Mouse (Mus musculus) NIH3T3 (cell line): Measurements from ENCODE around the gene Trim46.
A peak's percentile ranks its signal among the peaks of the same experiment; 100 is the strongest.
"Not testable (repeated sequence)": the region's sequence is repeated elsewhere in the genome, so short reads cannot be mapped to it uniquely, and the experiment has no call there.

ENCODE experiments used
- DNase-seq: peaks from one replicate; pipeline ENCODE4 v3.0.0-alpha.2; 2012; ENCODE audit warnings: low read depth

The Trim46 gene

DNA sequence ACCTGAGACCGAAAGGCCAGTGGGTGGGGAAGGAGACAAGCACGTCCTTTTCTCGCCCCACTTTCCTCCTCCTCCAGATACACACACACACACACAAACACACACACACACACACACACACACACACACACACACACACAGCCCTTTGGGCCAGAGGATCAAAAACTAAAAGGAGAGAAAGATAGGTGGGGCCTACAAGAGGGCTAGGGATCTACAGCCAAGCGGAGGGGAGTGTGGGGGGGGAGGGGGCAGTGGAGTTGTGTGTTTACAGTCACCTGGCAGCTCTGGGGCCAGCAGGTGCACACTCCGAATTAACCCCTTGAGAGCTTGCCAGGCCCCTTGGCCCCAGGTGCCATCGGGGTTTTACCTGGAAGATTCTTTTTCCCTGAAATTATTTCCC, 13.5 kb downstream of the Trim46 start:
- no peak for DNase-seq

GRCm38 (mm10) chr3:89231772-89232275, 14.3 kb downstream of the Trim46 start:
- no peak for DNase-seq

DNA sequence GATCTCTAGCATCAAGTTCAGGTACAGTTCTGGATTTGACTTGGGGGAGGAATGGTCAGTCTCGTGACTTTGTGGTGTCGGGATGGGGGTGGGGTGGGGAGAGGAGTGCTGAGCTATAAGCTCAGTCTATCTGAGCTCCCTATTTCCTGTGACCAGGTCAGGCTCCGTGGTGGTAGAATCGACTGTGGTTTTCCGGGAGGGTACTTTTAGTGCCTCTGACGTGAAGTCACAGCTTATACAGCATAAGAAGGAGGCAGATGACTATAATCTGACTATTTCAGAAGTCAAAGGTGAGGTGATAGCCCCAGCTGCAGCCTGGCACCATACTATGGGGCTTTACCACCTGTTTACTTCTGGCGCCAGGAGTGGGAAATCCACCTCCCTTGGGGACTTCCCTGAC, 14.8 kb downstream of the Trim46 start:
- no peak for DNase-seq

DNA sequence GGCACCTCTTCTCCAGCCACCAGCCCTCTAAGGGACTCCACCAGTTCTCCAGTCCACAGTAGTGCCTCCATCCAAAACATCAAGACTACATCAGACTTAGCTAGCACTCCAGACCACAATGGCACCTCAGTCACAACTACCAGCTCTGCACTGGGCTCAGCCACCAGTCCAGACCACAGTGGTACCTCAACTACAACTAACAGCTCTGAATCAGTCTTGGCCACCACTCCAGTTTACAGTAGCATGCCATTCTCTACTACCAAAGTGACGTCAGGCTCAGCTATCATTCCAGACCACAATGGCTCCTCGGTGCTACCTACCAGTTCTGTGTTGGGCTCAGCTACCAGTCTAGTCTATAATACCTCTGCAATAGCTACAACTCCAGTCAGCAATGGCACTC, 15.5 kb downstream of the Trim46 start:
- DNase-seq, result no peak

- DNase-seq, result no peak
These were observed 16.8 kb downstream of the Trim46 start for GRCm38 (mm10) chr3:89229276-89229675.

- DNase-seq, result no peak
These were observed 17.3 kb downstream of the Trim46 start, which contains the start of gene Muc1 for GRCm38 (mm10) chr3:89228836-89229235. Gene Muc1, plus strand, starts transcription at chr3:89229057.

DNA sequence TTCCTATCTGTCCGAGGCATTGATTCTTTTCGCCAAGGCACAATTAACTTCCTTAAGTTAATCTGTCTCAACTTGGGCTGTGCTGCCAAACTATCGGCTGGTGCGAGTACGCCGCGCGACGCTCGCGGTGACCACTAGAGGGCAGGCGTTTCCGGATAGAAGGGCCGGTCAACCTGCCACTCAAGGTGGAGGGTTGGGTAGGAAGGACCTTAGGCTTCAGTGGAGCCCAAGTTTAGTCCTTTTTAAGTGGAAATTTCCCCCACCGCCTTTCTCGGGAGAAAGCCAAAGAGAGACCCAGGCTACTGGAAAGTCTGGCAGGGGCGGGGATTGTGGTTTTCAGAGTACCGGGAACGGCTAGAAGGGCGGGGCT, 17.9 kb downstream of the Trim46 start:
- peak; percentile 94 for DNase-seq

DNA sequence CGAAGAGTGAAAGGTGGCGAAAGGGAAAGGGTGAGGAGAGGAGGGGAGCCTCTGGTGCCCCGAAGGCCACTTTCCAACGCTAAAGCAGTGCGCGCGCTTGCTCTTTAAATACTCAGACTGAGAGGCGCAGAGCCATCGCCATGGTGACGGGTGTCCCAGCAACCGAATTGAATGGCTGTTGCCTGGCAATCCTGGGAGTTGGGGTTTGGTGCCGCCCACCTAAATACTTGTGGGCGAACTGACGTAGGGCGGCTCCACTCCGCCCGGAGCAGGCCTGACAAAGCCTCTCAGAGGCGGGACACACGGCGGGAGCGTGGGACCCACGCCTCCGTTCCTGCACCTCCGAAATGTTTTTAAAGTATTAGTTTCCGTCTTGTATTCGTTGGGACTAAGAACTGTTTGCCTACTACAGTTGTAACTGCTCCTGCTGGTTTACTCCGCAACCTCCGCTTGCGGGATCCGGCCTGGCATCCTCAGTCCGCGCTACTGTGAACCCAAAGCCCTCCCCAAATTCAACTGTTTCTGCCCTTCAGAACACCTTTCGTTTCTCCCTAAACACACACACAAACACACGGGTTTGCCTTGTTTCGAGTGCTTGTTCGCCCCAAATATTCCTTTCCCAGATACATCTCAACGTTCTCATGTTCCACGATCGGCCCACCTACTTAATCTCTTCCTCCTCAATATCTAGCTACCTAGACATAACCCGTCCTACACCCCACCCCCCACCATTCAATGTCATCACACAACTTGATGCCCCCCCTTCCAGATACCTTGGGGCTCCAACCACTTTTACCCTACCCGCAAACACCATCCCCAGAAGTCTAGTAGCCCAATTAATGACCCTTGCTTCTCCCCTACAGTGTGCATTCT, 18.6 kb downstream of the Trim46 start:
- DNase-seq, result peak; percentile 95

- DNase-seq, result no peak
These were observed 19.2 kb downstream of the Trim46 start, which contains the start of gene Mtx1 for GRCm38 (mm10) chr3:89226900-89227299. Gene Mtx1, minus strand, starts transcription at chr3:89227088.

- DNase-seq, result no peak
These were observed 19.7 kb downstream of the Trim46 start for GRCm38 (mm10) chr3:89226361-89226760.

GRCm38 (mm10) chr3:89225918-89226317, 20.2 kb downstream of the Trim46 start:
- DNase-seq, result no peak

DNA sequence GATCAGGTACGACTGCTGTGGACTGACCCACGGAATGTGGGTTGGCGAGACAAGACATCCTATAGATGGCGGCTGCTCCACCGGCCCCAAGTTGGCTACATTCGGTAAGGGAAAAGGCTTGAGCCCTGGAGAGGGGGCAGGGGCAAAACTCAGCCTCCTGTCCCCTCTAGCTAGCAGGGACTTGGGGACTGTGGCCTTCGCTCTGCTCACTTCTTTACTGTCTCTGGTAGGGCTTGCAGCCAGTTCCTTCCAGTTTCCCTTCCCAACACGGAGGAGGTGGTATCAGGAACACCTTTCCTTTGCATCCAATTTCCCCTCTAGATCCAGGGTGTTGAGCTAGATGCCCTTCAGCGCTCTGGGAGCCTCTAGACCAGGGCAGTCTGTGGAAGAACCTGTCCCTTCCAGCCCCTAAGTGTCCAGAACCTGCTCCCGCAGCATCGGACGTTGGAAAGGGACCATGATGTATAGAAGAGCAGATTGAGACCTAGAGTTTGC, 20.7 kb downstream of the Trim46 start:
- no peak for DNase-seq

GRCm38 (mm10) chr3:89224796-89225195, 21.3 kb downstream of the Trim46 start:
- DNase-seq, result no peak

- DNase-seq, result no peak
These were observed 24.9 kb downstream of the Trim46 start for GRCm38 (mm10) chr3:89221167-89221566.

- DNase-seq, result peak; percentile 50
These were observed 26.6 kb downstream of the Trim46 start for GRCm38 (mm10) chr3:89219546-89219945.

DNA sequence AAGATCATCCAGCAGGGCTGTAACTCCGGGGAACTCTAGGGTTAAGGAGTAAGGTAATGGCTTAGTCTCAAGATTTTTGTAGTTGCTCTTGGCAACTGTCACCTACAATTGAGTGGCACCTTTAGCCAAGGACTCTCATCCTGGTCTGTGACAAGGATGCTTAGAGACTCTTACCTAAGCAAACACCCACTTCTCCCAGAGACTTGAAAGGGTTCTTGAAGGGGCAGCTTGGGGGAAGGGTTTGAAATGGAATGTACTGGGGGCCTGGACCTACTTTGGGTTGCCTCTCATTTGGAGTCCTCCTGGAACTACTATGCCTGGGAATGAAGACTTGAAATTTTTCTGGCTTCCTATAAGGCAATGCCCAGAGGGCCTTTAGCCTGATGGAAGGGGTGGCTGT, 27.8 kb downstream of the Trim46 start:
- no peak for DNase-seq

GRCm38 (mm10) chr3:89216407-89216806, 29.7 kb downstream of the Trim46 start:
- not testable (repeated sequence) for DNase-seq

GRCm38 (mm10) chr3:89215853-89216252, 30.3 kb downstream of the Trim46 start:
- peak; percentile 94 for DNase-seq

- peak; percentile 76 for DNase-seq
These were observed 31.3 kb downstream of the Trim46 start, which contains the start of gene Thbs3 for GRCm38 (mm10) chr3:89214681-89215411. Gene Thbs3, plus strand, starts transcription at chr3:89215180.

- DNase-seq, result peak; percentile 97
These were observed 32.1 kb downstream of the Trim46 start for GRCm38 (mm10) chr3:89213803-89214530.

DNA sequence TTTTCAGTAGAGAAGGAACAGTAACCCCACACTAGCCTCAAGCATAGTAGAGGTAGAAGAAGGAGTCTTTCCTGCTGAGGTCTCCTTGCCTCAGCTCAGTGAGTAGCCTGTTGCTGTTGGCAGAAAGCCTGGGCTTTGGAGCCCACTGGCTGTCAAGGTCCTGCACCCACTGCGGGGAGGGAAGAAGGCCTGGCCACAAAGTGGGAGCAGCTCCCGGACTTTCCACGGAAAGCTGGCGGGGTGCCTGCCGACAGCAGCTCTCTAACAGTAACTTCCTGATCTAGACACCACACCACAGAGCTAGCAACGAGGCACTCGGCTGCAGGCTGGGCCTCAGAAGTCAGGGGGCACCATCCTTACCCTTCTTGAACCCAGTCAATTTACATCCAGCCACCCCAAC, 35.4 kb downstream of the Trim46 start:
- peak; percentile 21 for DNase-seq

DNA sequence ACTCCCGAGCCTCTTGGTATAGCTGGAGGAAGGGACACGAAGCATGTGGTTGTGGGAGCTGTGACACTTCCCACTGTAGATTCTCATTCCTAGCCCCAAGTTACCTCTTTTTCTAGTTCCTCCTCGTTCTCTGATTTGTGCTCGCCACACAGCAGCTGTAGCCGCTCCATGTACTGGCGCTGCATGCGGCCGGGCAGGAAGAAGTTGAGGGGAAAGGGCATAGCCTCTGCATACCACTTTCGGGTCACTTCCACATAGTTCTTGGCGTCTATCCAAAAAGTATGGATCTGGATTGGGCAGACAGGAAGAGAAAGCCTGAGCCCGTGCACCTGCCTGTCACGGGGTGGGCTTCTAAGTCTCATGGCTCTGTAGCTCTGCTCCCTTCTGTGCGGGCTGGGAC, 35.9 kb downstream of the Trim46 start:
- no peak for DNase-seq
